Mouse (Mus musculus) cerebellum, adult 9-10 months (tissue): ENCODE data around the gene Loxl1.

Experiments used
- DNase-seq: peaks from one replicate; pipeline ENCODE4 v3.0.0; 2022

Loxl1 gene

GRCm38 (mm10) chr9:58248746-58249413 lies 64.1 kb downstream of the Loxl1 start:
- no peak for DNase-seq

GRCm38 (mm10) chr9:58247064-58247759 lies 65.8 kb downstream of the Loxl1 start:
- DNase-seq: peak; percentile 77

DNA sequence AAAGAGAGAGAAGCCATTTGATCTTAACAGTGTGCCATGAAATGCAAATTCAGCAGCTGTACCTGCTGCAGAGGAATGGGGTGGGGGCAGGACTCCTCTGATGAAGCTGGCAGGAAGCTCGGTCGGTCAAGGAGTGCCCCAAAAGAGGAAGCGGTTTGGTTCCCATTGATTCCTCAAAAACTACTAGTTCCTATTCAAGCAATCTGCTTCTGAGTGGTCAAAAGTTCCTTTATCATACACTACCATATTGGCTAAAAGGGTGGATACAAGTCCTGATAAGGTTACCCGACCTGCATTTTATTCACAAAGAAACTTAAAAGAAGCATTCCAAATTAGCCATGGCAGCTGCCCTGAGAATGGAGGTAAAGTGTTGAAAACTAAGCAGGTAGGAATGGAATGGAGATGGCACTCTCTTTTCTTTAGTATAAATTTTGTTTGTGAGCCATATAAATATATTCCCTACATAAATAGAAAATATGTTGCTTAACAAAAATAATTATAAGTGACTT lies 66.8 kb downstream of the Loxl1 start:
- DNase-seq: no peak

DNA sequence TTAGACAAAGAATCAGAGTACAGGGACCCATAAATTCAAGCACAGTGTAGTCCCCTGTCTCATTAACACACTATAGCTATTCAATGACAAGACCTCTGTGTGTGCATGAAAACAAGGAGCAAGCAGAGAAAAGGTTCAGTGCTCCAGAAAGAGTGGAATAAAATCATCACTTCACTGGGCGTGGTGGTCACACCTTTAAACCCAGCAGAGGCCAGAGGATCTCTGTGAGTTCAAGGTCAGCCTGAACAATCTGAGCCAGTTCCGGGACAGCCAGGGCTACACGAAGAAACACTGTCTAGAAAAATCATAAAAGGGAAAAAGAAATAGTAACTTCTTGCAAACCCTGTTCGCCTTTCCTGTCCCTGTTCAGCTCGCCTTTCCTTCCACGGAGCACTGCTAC lies 69.3 kb downstream of the Loxl1 start:
- DNase-seq: no peak

DNA sequence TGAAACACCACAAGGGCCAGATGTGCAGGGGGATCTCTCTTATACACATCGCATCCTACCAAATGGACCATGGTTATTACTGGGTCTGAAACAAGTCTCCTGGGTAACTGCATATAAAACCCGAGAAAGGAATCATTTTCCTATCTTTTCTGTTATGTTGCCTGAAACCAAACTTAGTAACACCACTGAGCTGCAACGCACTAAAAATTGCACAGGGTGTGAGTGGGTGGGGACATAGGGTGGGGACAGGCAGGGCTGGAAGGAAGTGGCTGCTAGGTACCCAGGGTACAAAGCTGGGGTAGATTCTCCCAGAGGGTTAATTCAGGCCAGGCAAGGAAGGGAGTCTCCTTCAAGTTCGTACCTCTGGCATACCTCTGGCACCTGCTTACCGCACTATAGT lies 70.3 kb downstream of the Loxl1 start:
- no peak for DNase-seq

GRCm38 (mm10) chr9:58241780-58242485 lies 71.1 kb downstream of the Loxl1 start:
- DNase-seq: no peak
